Mouse (Mus musculus): Measurements from ENCODE around the gene Ifna11. TPM values are rescaled to one million over a fixed set of nuclear protein-coding genes. Genes with fewer than 3 reads are reported as not detected.
A peak's percentile ranks its signal among the peaks of the same experiment; 100 is the strongest.
"Not testable (repeated sequence)": the region's sequence is repeated elsewhere in the genome, so short reads cannot be mapped to it uniquely, and the experiment has no call there.

The Ifna11 gene
- total RNA-seq, 1 experiment from 2014 or later = not detected

- no peak for ATAC-seq (ENCODE audit: extremely low read depth, insufficient number of reproducible peaks, low FRiP score, poor library complexity, severe bottlenecking)
Observed at GRCm38 (mm10) chr4:88830523-88830922, 10.8 kb downstream of the Ifna11 start.

- ATAC-seq (ENCODE audit: extremely low read depth, insufficient number of reproducible peaks, low FRiP score, poor library complexity, severe bottlenecking) = not testable (repeated sequence)
Observed at GRCm38 (mm10) chr4:88835225-88835624, 15.5 kb downstream of the Ifna11 start, which contains the start of gene Ifna5. TSS of gene Ifna5 (plus strand) at chr4:88835525.

- ATAC-seq (ENCODE audit: extremely low read depth, insufficient number of reproducible peaks, low FRiP score, poor library complexity, severe bottlenecking) = peak; percentile 39; the same call in 1 of the 2 replicates
Observed at GRCm38 (mm10) chr4:88838828-88839227, 19.1 kb downstream of the Ifna11 start.

- ATAC-seq (ENCODE audit: extremely low read depth, insufficient number of reproducible peaks, low FRiP score, poor library complexity, severe bottlenecking) = no peak
Observed at GRCm38 (mm10) chr4:88840058-88840457, 20.3 kb downstream of the Ifna11 start.

GRCm38 (mm10) chr4:88841438-88841911, 21.7 kb downstream of the Ifna11 start, which contains the start of gene Ifna4:
TSS of gene Ifna4 (plus strand) at chr4:88841861.
- ATAC-seq (ENCODE audit: extremely low read depth, insufficient number of reproducible peaks, low FRiP score, poor library complexity, severe bottlenecking) = no peak

GRCm38 (mm10) chr4:88845334-88845733, 25.6 kb downstream of the Ifna11 start:
- ATAC-seq (ENCODE audit: extremely low read depth, insufficient number of reproducible peaks, low FRiP score, poor library complexity, severe bottlenecking) = no peak

GRCm38 (mm10) chr4:88849698-88850097, 29.9 kb downstream of the Ifna11 start, which contains the start of gene Ifna1:
TSS of gene Ifna1 (plus strand) at chr4:88850087.
- no peak for ATAC-seq (ENCODE audit: extremely low read depth, insufficient number of reproducible peaks, low FRiP score, poor library complexity, severe bottlenecking)

GRCm38 (mm10) chr4:88851026-88851763, 31.4 kb downstream of the Ifna11 start:
- ATAC-seq (ENCODE audit: extremely low read depth, insufficient number of reproducible peaks, low FRiP score, poor library complexity, severe bottlenecking) = no peak

- ATAC-seq (ENCODE audit: extremely low read depth, insufficient number of reproducible peaks, low FRiP score, poor library complexity, severe bottlenecking) = no peak
Observed at GRCm38 (mm10) chr4:88859214-88859613, 39.5 kb downstream of the Ifna11 start.

- ATAC-seq (ENCODE audit: extremely low read depth, insufficient number of reproducible peaks, low FRiP score, poor library complexity, severe bottlenecking) = no peak
Observed at GRCm38 (mm10) chr4:88863309-88863708, 43.5 kb downstream of the Ifna11 start.

GRCm38 (mm10) chr4:88864599-88864998, 44.8 kb downstream of the Ifna11 start:
- ATAC-seq (ENCODE audit: extremely low read depth, insufficient number of reproducible peaks, low FRiP score, poor library complexity, severe bottlenecking) = peak; percentile 82

GRCm38 (mm10) chr4:88865011-88865569, 45.3 kb downstream of the Ifna11 start:
- peak; percentile 13; the same call in 1 of the 2 replicates for ATAC-seq (ENCODE audit: extremely low read depth, insufficient number of reproducible peaks, low FRiP score, poor library complexity, severe bottlenecking)

- ATAC-seq (ENCODE audit: extremely low read depth, insufficient number of reproducible peaks, low FRiP score, poor library complexity, severe bottlenecking) = peak; percentile 88
Observed at GRCm38 (mm10) chr4:88867366-88867925, 47.7 kb downstream of the Ifna11 start.

- ATAC-seq (ENCODE audit: extremely low read depth, insufficient number of reproducible peaks, low FRiP score, poor library complexity, severe bottlenecking) = peak; percentile 29; the same call in 1 of the 2 replicates
Observed at GRCm38 (mm10) chr4:88867926-88868911, 48.5 kb downstream of the Ifna11 start.

Other genes with a start within 250 kb of the Ifna11 start
- gene Ifna14, start 248.2 kb upstream of the Ifna11 start, total RNA-seq (2017) = not detected in 2 replicates
- gene Ifna9, start 227.6 kb upstream of the Ifna11 start, total RNA-seq (2017) = not detected in 2 replicates
- gene Ifna12, start 216.6 kb upstream of the Ifna11 start, total RNA-seq (2017) = not detected in 2 replicates
- not detected in 2 replicates for gene C87499, start 185.5 kb upstream of the Ifna11 start, total RNA-seq (2017)
- not detected in 2 replicates for gene Ifna13, start 175.5 kb upstream of the Ifna11 start, total RNA-seq (2017)
- gene Ifna16, start 143.0 kb upstream of the Ifna11 start, total RNA-seq (2017) = not detected in 2 replicates
- not detected in 2 replicates for gene Ifna2, start 136.0 kb upstream of the Ifna11 start, total RNA-seq (2017)
- gene Ifnab, start 128.6 kb upstream of the Ifna11 start, total RNA-seq (2017) = not detected in 2 replicates
- gene Gm26566, start 98.2 kb upstream of the Ifna11 start, total RNA-seq (2017) = 0.93 TPM in 1 of 2 replicates, not detected in the other
- 45.5 and 48.4 TPM in 2 replicates for gene Klhl9, start 97.5 kb upstream of the Ifna11 start, total RNA-seq (2017)
- not detected in 2 replicates for gene Gm13271, start 65.1 kb upstream of the Ifna11 start, total RNA-seq (2017)
- 0.35 TPM in 1 of 2 replicates, not detected in the other for gene Gm13283, start 59.8 kb upstream of the Ifna11 start, total RNA-seq (2017)
- gene Gm13290, start 46.1 kb upstream of the Ifna11 start, total RNA-seq (2017) = not detected in 2 replicates
- not detected in 2 replicates for gene Gm13289, start 43.0 kb upstream of the Ifna11 start, total RNA-seq (2017)
- not detected in 2 replicates for gene Gm13272, start 40.1 kb upstream of the Ifna11 start, total RNA-seq (2017)
- gene Ifnz, start 37.8 kb upstream of the Ifna11 start, total RNA-seq (2017) = not detected in 2 replicates
- gene Gm13276, start 34.2 kb upstream of the Ifna11 start, total RNA-seq (2017) = not detected in 2 replicates
- not detected in 2 replicates for gene Gm13277, start 31.3 kb upstream of the Ifna11 start, total RNA-seq (2017)
- not detected in 2 replicates for gene Gm13278, start 28.4 kb upstream of the Ifna11 start, total RNA-seq (2017)
- gene Gm13275, start 25.5 kb upstream of the Ifna11 start, total RNA-seq (2017) = not detected in 2 replicates
- gene Gm13279, start 22.6 kb upstream of the Ifna11 start, total RNA-seq (2017) = not detected in 2 replicates
- not detected in 2 replicates for gene Gm13285, start 20.3 kb upstream of the Ifna11 start, total RNA-seq (2017)
- gene Gm13287, start 16.7 kb upstream of the Ifna11 start, total RNA-seq (2017) = not detected in 2 replicates
- not detected in 2 replicates for gene Gm13288, start 14.4 kb upstream of the Ifna11 start, total RNA-seq (2017)
- gene Ifna7, start 3.7 kb upstream of the Ifna11 start, total RNA-seq (2017) = not detected in 2 replicates
- gene Ifna6, start 7.5 kb downstream of the Ifna11 start, total RNA-seq (2017) = not detected in 2 replicates
- not detected in 2 replicates for gene Ifna5, start 15.6 kb downstream of the Ifna11 start, total RNA-seq (2017)
- not detected in 2 replicates for gene Ifna4, start 21.9 kb downstream of the Ifna11 start, total RNA-seq (2017)
- gene Ifna1, start 30.1 kb downstream of the Ifna11 start, total RNA-seq (2017) = not detected in 2 replicates
- not detected in 2 replicates for gene Ifne, start 60.2 kb downstream of the Ifna11 start, total RNA-seq (2017)